Mouse (Mus musculus) kidney, postnatal 25 days (tissue): ENCODE measurements around the gene Det1.

ENCODE experiments used
- DNase-seq, 2 experiments: peaks; one replicate each; pipeline ENCODE4 v3.0.0; 2021; ENCODE audit warnings: mixed read lengths in 2 of 2

Gene Det1

GRCm38 (mm10) chr7:78778741-78779140, 68.3 kb downstream of the Det1 start:
- DNase-seq: no peak
